20 mouse cellular contexts compared by ENCODE assay signal in the genomic region with DNA sequence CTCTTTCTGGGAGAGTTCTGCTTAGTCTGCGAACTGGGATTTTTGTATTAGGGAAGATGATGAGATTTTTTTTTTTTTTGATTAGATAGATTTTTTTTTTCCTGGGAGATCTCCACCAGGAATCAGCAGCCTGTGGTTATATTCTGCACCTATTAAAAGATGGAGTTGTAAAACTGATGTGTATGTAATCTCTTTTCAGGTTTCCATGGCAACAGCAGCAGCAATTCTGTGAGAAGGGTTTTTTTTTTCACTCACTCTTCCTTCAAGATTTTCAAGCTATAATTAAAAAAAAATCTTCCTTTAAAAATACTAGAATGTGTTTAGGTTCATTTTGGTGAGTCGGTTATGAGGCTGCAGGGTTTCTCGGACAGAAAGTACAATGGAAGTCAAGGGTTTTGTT.
DNase-seq lines count a peak whose midpoint lies in the region; ATAC-seq and TF ChIP-seq lines count a peak whose summit lies in the region.
"Had no signal": no experiment of that assay in that cellular context is flagged by ENCODE, and none has a peak within 500 bp of the region (broad histone marks: within the 10 kb centered on the region; RNA-seq: fewer than 3 reads in every experiment).

No protein-coding gene starts in this region.

- H3K36me3 ChIP-seq in neural tube, embryonic 13.5 days, result no peaks in the 10 kb centered on the region
- H3K36me3 ChIP-seq in forebrain, postnatal 0 days (ENCODE audit: insufficient read depth), result no peaks in the 10 kb centered on the region
- no peaks in the 10 kb centered on the region for H3K36me3 ChIP-seq in midbrain, embryonic 14.5 days (ENCODE audit: control insufficient read depth, insufficient read depth, low read length)
- H3K36me3 ChIP-seq: embryonic facial prominence, embryonic 10.5 days; heart, embryonic 12.5 days; limb, embryonic 12.5 days; liver, embryonic 12.5 days had no signal

- no peak for ATAC-seq in neural tube, embryonic 13.5 days (ENCODE audit: low read depth)
- peak; percentile 62; the same call in 1 of the 2 replicates for ATAC-seq in forebrain, postnatal 0 days
- ATAC-seq in midbrain, embryonic 14.5 days (ENCODE audit: low FRiP score, low TSS enrichment), result no peak
- ATAC-seq: liver, embryonic 12.5 days had no signal

- H3K27ac ChIP-seq in neural tube, embryonic 13.5 days (replicated peaks), result peak overlapping the region; percentile 56; the same call in 1 of the 2 replicates
- H3K27ac ChIP-seq in forebrain, postnatal 0 days (ENCODE audit: low read depth, low read length), result peak overlapping the region; percentile 76
- peak overlapping the region; percentile 80 for H3K27ac ChIP-seq in midbrain, embryonic 14.5 days (replicated peaks; ENCODE audit: low read depth, low read length)
- H3K27ac ChIP-seq: embryonic facial prominence, embryonic 10.5 days; limb, embryonic 12.5 days; liver, embryonic 12.5 days had no signal

- H3K4me3 ChIP-seq in neural tube, embryonic 13.5 days, result no peak overlapping the region
- no peak overlapping the region for H3K4me3 ChIP-seq in forebrain, postnatal 0 days (ENCODE audit: low read depth, low read length)
- H3K4me3 ChIP-seq in midbrain, embryonic 14.5 days (replicated peaks; ENCODE audit: low read depth, low read length), result no peak overlapping the region
- H3K4me3 ChIP-seq: embryonic facial prominence, embryonic 10.5 days; heart, embryonic 12.5 days; limb, embryonic 12.5 days; liver, embryonic 12.5 days had no signal

- H3K4me1 ChIP-seq in neural tube, embryonic 13.5 days (replicated peaks), result peaks cover 8% of the 10 kb centered on the region; the same call in 1 of the 2 replicates
- H3K4me1 ChIP-seq in forebrain, postnatal 0 days (ENCODE audit: insufficient read depth), result peaks cover 3% of the 10 kb centered on the region; the same call in 1 of the 2 replicates
- peaks cover 10% of the 10 kb centered on the region for H3K4me1 ChIP-seq in midbrain, embryonic 14.5 days (ENCODE audit: control insufficient read depth, insufficient read depth, low read length)
- H3K4me1 ChIP-seq: embryonic facial prominence, embryonic 10.5 days; heart, embryonic 12.5 days; limb, embryonic 12.5 days; liver, embryonic 12.5 days had no signal

- no peaks in the 10 kb centered on the region for H3K9me3 ChIP-seq in neural tube, embryonic 13.5 days
- no peaks in the 10 kb centered on the region for H3K9me3 ChIP-seq in forebrain, postnatal 0 days (ENCODE audit: low read length)
- H3K9me3 ChIP-seq in midbrain, embryonic 14.5 days (ENCODE audit: control insufficient read depth, low read length), result no peaks in the 10 kb centered on the region
- H3K9me3 ChIP-seq: heart, embryonic 12.5 days; limb, embryonic 12.5 days; liver, embryonic 12.5 days had no signal

- H3K9ac ChIP-seq in neural tube, embryonic 13.5 days, result no peak overlapping the region
- H3K9ac ChIP-seq in forebrain, postnatal 0 days, result no peak overlapping the region
- no peak overlapping the region; the same call in 1 of the 2 replicates for H3K9ac ChIP-seq in midbrain, embryonic 14.5 days (replicated peaks; ENCODE audit: low read length)
- H3K9ac ChIP-seq: heart, embryonic 12.5 days; limb, embryonic 12.5 days; liver, embryonic 12.5 days had no signal

- H3K4me2 ChIP-seq in neural tube, embryonic 13.5 days, result no peak overlapping the region
- no peak overlapping the region for H3K4me2 ChIP-seq in forebrain, postnatal 0 days (ENCODE audit: low read depth)
- no peak overlapping the region for H3K4me2 ChIP-seq in midbrain, embryonic 14.5 days (ENCODE audit: low read length)
- H3K4me2 ChIP-seq: heart, embryonic 12.5 days; limb, embryonic 12.5 days; liver, embryonic 12.5 days had no signal

- TF ChIP-seq CTCF in forebrain, postnatal 0 days (IDR thresholded peaks at IDR 0.05; ENCODE audit: low read depth), result no peak

- DNase-seq in neural tube, embryonic 10.5 days (ENCODE audit: extremely low spot score, low spot score), result no peak
- DNase-seq in forebrain, postnatal 0 days, result peak; percentile 69
- DNase-seq in midbrain, embryonic 14.5 days, result peak; percentile 77
- DNase-seq in left cerebral cortex, adult 18-20 months (ENCODE audit: low spot score in 2 of 2), result no peak
- no peak for DNase-seq in right cerebral cortex, adult 2 months (ENCODE audit: low spot score in 2 of 2)
- no peak for DNase-seq in layer of hippocampus, adult 9-10 months (ENCODE audit: low spot score)
- DNase-seq: adrenal gland, adult 8-10 months; cerebellum, adult 18-20 months; gastrocnemius, postnatal 10 days; heart, postnatal 14 days; kidney, adult 9 months; kidney, postnatal 25 days; layer of hippocampus, adult 9-11 months; lung, adult 2 months; thymus, postnatal 36 days had no signal

- H3K27me3 ChIP-seq in neural tube, embryonic 13.5 days, result no peaks in the 10 kb centered on the region
- no peaks in the 10 kb centered on the region for H3K27me3 ChIP-seq in forebrain, postnatal 0 days (ENCODE audit: insufficient read depth, low read length)
- no peaks in the 10 kb centered on the region for H3K27me3 ChIP-seq in midbrain, embryonic 14.5 days (ENCODE audit: control insufficient read depth, insufficient read depth, low read length)
- H3K27me3 ChIP-seq: heart, embryonic 12.5 days; limb, embryonic 12.5 days; liver, embryonic 12.5 days had no signal

- 72% methylated on average over 3 of the region's 3 CpGs for WGBS in neural tube, embryonic 13.5 days
- WGBS in forebrain, postnatal 0 days, result 31% methylated on average over 3 of the region's 3 CpGs
- 39% methylated on average over 3 of the region's 3 CpGs for WGBS in midbrain, embryonic 14.5 days

Comparison
In these comparisons a context has a peak if more than half of its experiments do, and no peak if none do; other contexts are left out.
1. DNase-seq: peak in forebrain, postnatal 0 days (single experiment) and midbrain, embryonic 14.5 days (single experiment); none in neural tube, embryonic 10.5 days (single experiment), left cerebral cortex, adult 18-20 months (0 of 2), right cerebral cortex, adult 2 months (0 of 2) and layer of hippocampus, adult 9-10 months (single experiment).
2. Peak in every context shown above with its lines, with median percentiles within 50 percentile points of each other: H3K27ac ChIP-seq.